Mouse (Mus musculus): Measurements from ENCODE around the gene Maob.

DNA sequence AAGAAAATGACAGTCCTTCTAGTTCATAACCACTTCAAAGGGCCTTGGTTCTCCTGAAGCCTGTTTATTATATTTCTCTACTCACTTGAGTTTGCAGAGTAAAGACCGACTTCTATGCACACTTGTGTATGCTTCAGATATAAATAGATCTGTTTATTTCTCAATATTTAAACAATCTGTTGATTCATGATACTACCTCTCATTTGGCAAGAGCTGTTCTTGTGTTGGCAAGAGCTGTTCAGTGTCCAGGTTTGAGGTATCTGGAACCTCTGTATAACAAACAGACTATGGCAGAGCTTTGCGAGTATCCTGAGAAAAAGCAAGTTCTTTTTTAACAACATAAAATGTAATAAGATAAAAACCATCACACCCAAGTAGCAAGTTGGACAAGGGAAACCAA, 28.9 kb upstream of the Maob start:
- no peak for TF ChIP-seq FLI1 (IDR thresholded peaks at IDR 0.05; ENCODE audit: low read length)
- no peak for TF ChIP-seq GATA1 (IDR thresholded peaks at IDR 0.05; ENCODE audit: borderline replicate concordance, low read length)

All from megakaryocyte, embryonic 14.5 days (primary cell).